Mouse (Mus musculus) CD8-positive naive resting alpha-beta T cell, adult 2 months (primary cell): ENCODE measurements around the gene Gda.

Experiments
- DNase-seq, 2 experiments: peaks; one replicate each; pipeline ENCODE4 v3.0.0; 2022; ENCODE audit warnings: low read depth in 2 of 2, low spot score in 2 of 2

Gene Gda

GRCm38 (mm10) chr19:21457461-21457860, 15.8 kb downstream of the Gda start:
- no peak for DNase-seq

GRCm38 (mm10) chr19:21441787-21442186, 31.5 kb downstream of the Gda start:
- DNase-seq, result no peak

GRCm38 (mm10) chr19:21440841-21441240, 32.4 kb downstream of the Gda start:
- no peak for DNase-seq

GRCm38 (mm10) chr19:21439141-21439737, 34.0 kb downstream of the Gda start:
- DNase-seq, result no peak

- no peak for DNase-seq
These were observed 36.7 kb downstream of the Gda start for GRCm38 (mm10) chr19:21436566-21436965.

GRCm38 (mm10) chr19:21433348-21433747, 39.9 kb downstream of the Gda start:
- no peak for DNase-seq

GRCm38 (mm10) chr19:21432879-21433278, 40.4 kb downstream of the Gda start:
- DNase-seq, result no peak

- DNase-seq, result no peak
These were observed 41.0 kb downstream of the Gda start for GRCm38 (mm10) chr19:21432286-21432685.

- DNase-seq, result no peak
These were observed 47.9 kb downstream of the Gda start for GRCm38 (mm10) chr19:21425391-21425790.

- DNase-seq, result no peak
These were observed 49.5 kb downstream of the Gda start for GRCm38 (mm10) chr19:21423731-21424130.

GRCm38 (mm10) chr19:21418418-21418817, 54.8 kb downstream of the Gda start:
- DNase-seq, result no peak

GRCm38 (mm10) chr19:21415377-21415776, 57.9 kb downstream of the Gda start:
- no peak for DNase-seq

- DNase-seq, result no peak
These were observed 64.1 kb downstream of the Gda start for GRCm38 (mm10) chr19:21409178-21409577.

GRCm38 (mm10) chr19:21407363-21407762, 65.9 kb downstream of the Gda start:
- DNase-seq, result no peak

- DNase-seq, result no peak
These were observed 75.3 kb downstream of the Gda start for GRCm38 (mm10) chr19:21397994-21398393.

GRCm38 (mm10) chr19:21396364-21396763, 76.9 kb downstream of the Gda start:
- DNase-seq, result no peak

- DNase-seq, result no peak
These were observed 82.3 kb downstream of the Gda start for GRCm38 (mm10) chr19:21390904-21391303.

GRCm38 (mm10) chr19:21386842-21387241, 86.4 kb downstream of the Gda start:
- no peak for DNase-seq

- no peak for DNase-seq
These were observed 89.0 kb downstream of the Gda start for GRCm38 (mm10) chr19:21384231-21384630.

- no peak for DNase-seq
These were observed 89.6 kb downstream of the Gda start for GRCm38 (mm10) chr19:21383491-21384226.

- no peak for DNase-seq
These were observed 91.5 kb downstream of the Gda start for GRCm38 (mm10) chr19:21381696-21382095.

GRCm38 (mm10) chr19:21379195-21379594, 94.0 kb downstream of the Gda start:
- no peak for DNase-seq
